In genomic region chr19:44750051-44751041, GRCm38 (mm10) we compare ENCODE assay signal across 8 mouse cellular contexts. TPM values are rescaled to one million over a fixed set of nuclear protein-coding genes. Genes with fewer than 3 reads are reported as not detected.
A peak's percentile ranks its signal among the peaks of the same experiment; 100 is the strongest.
DNase-seq lines count a peak whose midpoint lies in the region; ATAC-seq and TF ChIP-seq lines count a peak whose summit lies in the region.

No protein-coding gene starts in this region.

- peak; percentile 81 for ATAC-seq in intestine, embryonic 14.5 days (replicated peaks; ENCODE audit: low FRiP score, low TSS enrichment, low read depth)
- ATAC-seq in liver, embryonic 14.5 days (ENCODE audit: insufficient read depth), result peak; percentile 74; the same call in 1 of the 2 replicates
- ATAC-seq in erythroblast, adult 5-6 weeks (replicated peaks; ENCODE audit: low FRiP score, poor library complexity, severe bottlenecking), result no peak

- no peak for TF ChIP-seq EP300 in liver, embryonic 14.5 days (IDR thresholded peaks at IDR 0.05; ENCODE audit: low read depth)

- H3K27ac ChIP-seq in intestine, embryonic 14.5 days (ENCODE audit: low read depth), result no peak overlapping the region
- H3K27ac ChIP-seq in liver, embryonic 14.5 days, result no peak overlapping the region

- 1% methylated on average over 42 of the region's 42 CpGs for WGBS in intestine, embryonic 14.5 days
- 1% methylated on average over 38 of the region's 42 CpGs for WGBS in liver, embryonic 14.5 days (ENCODE audit: insufficient replicate concordance)

- TF ChIP-seq CTCF in liver, embryonic 14.5 days (IDR thresholded peaks at IDR 0.05; ENCODE audit: low read depth), result no peak

- peak; percentile 37 for DNase-seq in gastrocnemius, postnatal 10 days
- no peak for DNase-seq in gastrocnemius, adult 18-20 months (ENCODE audit: low spot score)
- DNase-seq in embryo, embryonic 9.5 days (ENCODE audit: extremely low spot score), result peak; percentile 69
- DNase-seq in intestine, embryonic 14.5 days (ENCODE audit: low spot score), result peak; percentile 82
- peak; percentile 12 to 24 (median 19) for DNase-seq in liver, embryonic 14.5 days (ENCODE audit: low read depth in 3 of 3, low spot score in 3 of 3)
- no peak for DNase-seq in gastrocnemius, adult 8-10 months (ENCODE audit: low spot score in 2 of 2)
- no peak for DNase-seq in cerebellum, adult 8-10 months

- H3K4me1 ChIP-seq in intestine, embryonic 14.5 days (replicated peaks; ENCODE audit: control insufficient read depth, insufficient read depth, low read length), result no peaks in the 10 kb centered on the region
- H3K4me1 ChIP-seq in liver, embryonic 14.5 days (replicated peaks; ENCODE audit: control insufficient read depth in 2 of 2, insufficient read depth in 2 of 2, low read length in 1 of 2), result no peaks in the 10 kb centered on the region

- no peak overlapping the region for H3K9ac ChIP-seq in intestine, embryonic 14.5 days (ENCODE audit: low read length)
- H3K9ac ChIP-seq in liver, embryonic 14.5 days (replicated peaks), result no peak overlapping the region

- H3K27me3 ChIP-seq in intestine, embryonic 14.5 days (replicated peaks; ENCODE audit: control insufficient read depth, insufficient read depth, low read length), result peaks cover 100% of the 10 kb centered on the region
- H3K27me3 ChIP-seq in liver, embryonic 14.5 days (ENCODE audit: control insufficient read depth, insufficient read depth, low read length), result peaks cover 97% of the 10 kb centered on the region

- H3K9me3 ChIP-seq in intestine, embryonic 14.5 days (ENCODE audit: control insufficient read depth, low read length), result no peaks in the 10 kb centered on the region
- no peaks in the 10 kb centered on the region for H3K9me3 ChIP-seq in liver, embryonic 14.5 days (ENCODE audit: control insufficient read depth, low read length)

- peak overlapping the region; percentile 33 for H3K4me2 ChIP-seq in intestine, embryonic 14.5 days (ENCODE audit: low read length)
- peak overlapping the region; percentile 23 for H3K4me2 ChIP-seq in liver, embryonic 14.5 days (ENCODE audit: low read depth)

- H3K4me3 ChIP-seq in intestine, embryonic 14.5 days (ENCODE audit: low read depth, low read length), result peak overlapping the region; percentile 16; the same call in 1 of the 2 replicates
- H3K4me3 ChIP-seq in liver, embryonic 14.5 days (ENCODE audit: insufficient read depth in 1 of 2, low read depth in 2 of 2, low read length in 2 of 2), result peak overlapping the region; percentile 4 to 7; a peak in 3 of 4 replicates

- no peaks in the 10 kb centered on the region for H3K36me3 ChIP-seq in intestine, embryonic 14.5 days (ENCODE audit: control insufficient read depth, insufficient read depth, low read length)
- no peaks in the 10 kb centered on the region for H3K36me3 ChIP-seq in liver, embryonic 14.5 days (replicated peaks; ENCODE audit: control insufficient read depth, insufficient read depth, low read depth)

RNA-seq across cellular contexts. Expression of gene Pax2, which starts 5.5 kb away (rescaled TPM):
- not detected for total RNA-seq in gastrocnemius, postnatal 10 days (2021)
- total RNA-seq in gastrocnemius, adult 18-20 months (2021), result not detected
- polyA plus RNA-seq in intestine, embryonic 14.5 days (2014; fragmentation: Nextera tagmentation; extraction: Ambion mirVana), result 0.05 TPM in 1 of 2 replicates, not detected in the other
- polyA plus RNA-seq in liver, embryonic 14.5 days (2012; rRNA removed), result 0.02 TPM in 1 of 2 replicates, not detected in the other
- not detected in 2 replicates for polyA plus RNA-seq in liver, embryonic 14.5 days (2014; fragmentation: Nextera tagmentation; extraction: Ambion mirVana)
- not detected in 2 replicates for total RNA-seq in erythroblast, adult 5-6 weeks (2015; ENCODE audit: low replicate concordance)
- not detected in 2 replicates for total RNA-seq in erythroblast, adult 5-6 weeks (2017; ENCODE audit: low replicate concordance)
- total RNA-seq in gastrocnemius, adult 8-10 months (2022), result not detected

Comparison
In these comparisons a context has a peak if more than half of its experiments do, and no peak if none do; other contexts are left out.
1. DNase-seq: peak in gastrocnemius, postnatal 10 days (single experiment), embryo, embryonic 9.5 days (single experiment), intestine, embryonic 14.5 days (single experiment) and liver, embryonic 14.5 days (3 of 3); none in gastrocnemius, adult 18-20 months (single experiment), gastrocnemius, adult 8-10 months (0 of 2) and cerebellum, adult 8-10 months (single experiment).